ENCODE assay signal across 8 mouse cellular contexts in genomic region chr10:81365672-81366476, GRCm38 (mm10). TPM values are rescaled to one million over a fixed set of nuclear protein-coding genes. Genes with fewer than 3 reads are reported as not detected.
DNase-seq lines count a peak whose midpoint lies in the region; ATAC-seq lines count a peak whose summit lies in the region.

4930404N11Rik (minus strand) TSS chr10:81365816.

- peaks cover 18% of the 10 kb centered on the region for H3K27me3 ChIP-seq in kidney, embryonic 15.5 days
- H3K27me3 ChIP-seq in embryonic facial prominence, embryonic 12.5 days = peaks cover 35% of the 10 kb centered on the region
- peaks cover 40% of the 10 kb centered on the region for H3K27me3 ChIP-seq in limb, embryonic 10.5 days (ENCODE audit: low read depth, poor library complexity, severe bottlenecking)

- H3K36me3 ChIP-seq in kidney, embryonic 15.5 days = peaks cover 58% of the 10 kb centered on the region
- H3K36me3 ChIP-seq in embryonic facial prominence, embryonic 12.5 days = peaks cover 57% of the 10 kb centered on the region
- peaks cover 75% of the 10 kb centered on the region for H3K36me3 ChIP-seq in limb, embryonic 10.5 days

- ATAC-seq in kidney, embryonic 15.5 days (replicated peaks; ENCODE audit: low FRiP score) = no peak
- ATAC-seq in embryonic facial prominence, embryonic 12.5 days (ENCODE audit: insufficient number of reproducible peaks, insufficient read depth, low FRiP score, low TSS enrichment) = no peak
- peak; percentile 33 for ATAC-seq in monocyte, adult 5-6 weeks (replicated peaks; ENCODE audit: insufficient number of reproducible peaks, low FRiP score, low TSS enrichment, poor library complexity, severe bottlenecking)

- peaks cover 50% of the 10 kb centered on the region for H3K4me1 ChIP-seq in kidney, embryonic 15.5 days
- H3K4me1 ChIP-seq in embryonic facial prominence, embryonic 12.5 days = peaks cover 26% of the 10 kb centered on the region
- peaks cover 56% of the 10 kb centered on the region for H3K4me1 ChIP-seq in limb, embryonic 10.5 days

- 36% methylated on average over 12 of the region's 12 CpGs for WGBS in kidney, embryonic 15.5 days
- 27% methylated on average over 10 of the region's 12 CpGs for WGBS in embryonic facial prominence, embryonic 12.5 days
- 29% methylated on average over 12 of the region's 12 CpGs for WGBS in limb, embryonic 10.5 days

- H3K27ac ChIP-seq in kidney, embryonic 15.5 days = peak within 1 kb of the TSS; percentile 29; the same call in 1 of the 2 replicates
- H3K27ac ChIP-seq in embryonic facial prominence, embryonic 12.5 days = no peak within 1 kb of the TSS
- no peak within 1 kb of the TSS for H3K27ac ChIP-seq in limb, embryonic 10.5 days

- peak within 1 kb of the TSS; percentile 40 for H3K4me3 ChIP-seq in kidney, embryonic 15.5 days (replicated peaks)
- peak within 1 kb of the TSS; percentile 25 for H3K4me3 ChIP-seq in embryonic facial prominence, embryonic 12.5 days
- peak within 1 kb of the TSS; percentile 47 for H3K4me3 ChIP-seq in limb, embryonic 10.5 days

- DNase-seq in kidney, postnatal 36 days = no peak
- DNase-seq in limb, embryonic 10.5 days (ENCODE audit: low spot score) = no peak
- DNase-seq in ovary, postnatal 36 days (ENCODE audit: low spot score) = no peak
- DNase-seq in frontal cortex, postnatal 10 days (ENCODE audit: low spot score in 2 of 2) = no peak
- no peak for DNase-seq in urinary bladder, postnatal 4 days (ENCODE audit: low spot score in 2 of 2)

- peak within 1 kb of the TSS; percentile 21; the same call in 1 of the 2 replicates for H3K9ac ChIP-seq in kidney, embryonic 15.5 days
- 0 out of 2 replicates have a peak within 1 kb of the TSS, but pooled peaks have one; percentile 49 for H3K9ac ChIP-seq in embryonic facial prominence, embryonic 12.5 days

- peak within 1 kb of the TSS; percentile 72 for H3K4me2 ChIP-seq in kidney, embryonic 15.5 days
- peak within 1 kb of the TSS; percentile 49 for H3K4me2 ChIP-seq in embryonic facial prominence, embryonic 12.5 days (replicated peaks)

- no peaks in the 10 kb centered on the region for H3K9me3 ChIP-seq in kidney, embryonic 15.5 days (replicated peaks)
- H3K9me3 ChIP-seq in embryonic facial prominence, embryonic 12.5 days = no peaks in the 10 kb centered on the region
- H3K9me3 ChIP-seq in limb, embryonic 10.5 days (replicated peaks) = no peaks in the 10 kb centered on the region

RNA-seq across cellular contexts. Expression of gene 4930404N11Rik, which starts in this region (rescaled TPM):
- polyA plus RNA-seq in kidney, embryonic 15.5 days (2015; fragmentation: Nextera tagmentation; extraction: Ambion mirVana) = 0.62 and 1.6 TPM in 2 replicates
- 0.73 and 0.82 TPM in 2 replicates for polyA plus RNA-seq in embryonic facial prominence, embryonic 12.5 days (2016; fragmentation: Nextera tagmentation; extraction: Ambion mirVana)
- polyA plus RNA-seq in limb, embryonic 10.5 days (2016; fragmentation: Nextera tagmentation; extraction: Ambion mirVana) = 0.24 and 0.38 TPM in 2 replicates
- total RNA-seq in monocyte, adult 5-6 weeks (2017) = 1.4 to 2.4 TPM in 2 of 3 replicates, not detected in the other
